Mouse (Mus musculus): ENCODE data around the gene Cdkl3.

DNA sequence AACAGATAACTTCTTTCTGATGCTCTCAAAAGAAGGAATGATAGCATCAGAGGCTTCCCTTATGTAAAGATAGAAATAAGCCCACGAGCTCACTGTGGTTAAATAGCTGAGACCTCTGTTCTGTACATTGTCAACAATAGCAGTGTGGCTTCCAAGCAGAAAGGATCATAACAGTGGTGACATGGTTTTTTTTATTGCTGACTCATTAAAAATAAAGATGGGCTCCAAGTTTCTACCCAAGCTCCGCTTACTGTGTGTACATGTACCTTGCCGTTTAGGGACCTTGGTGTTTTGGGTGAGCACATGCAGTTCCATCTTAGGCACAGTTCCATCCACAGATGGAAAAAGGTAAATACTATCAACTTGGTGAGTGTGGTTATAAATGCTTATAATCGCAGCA, 99.0 kb downstream of the Cdkl3 start:
- no peak for TF ChIP-seq TCF12 (IDR thresholded peaks at IDR 0.05; ENCODE audit: insufficient read depth, poor library complexity, severe bottlenecking)
- TF ChIP-seq E2F4 (IDR thresholded peaks at IDR 0.05; ENCODE audit: insufficient read depth): no peak
- TF ChIP-seq POLR2A (IDR thresholded peaks at IDR 0.05; ENCODE audit: insufficient read length, low read depth): no peak
- no peak for TF ChIP-seq MAX (IDR thresholded peaks at IDR 0.05; ENCODE audit: low read depth)
